Mouse (Mus musculus): Measurements from ENCODE around the gene Olfr309.
"Not testable (repeated sequence)": the region's sequence is repeated elsewhere in the genome, so short reads cannot be mapped to it uniquely, and the experiment has no call there.

Olfr309 gene

DNA sequence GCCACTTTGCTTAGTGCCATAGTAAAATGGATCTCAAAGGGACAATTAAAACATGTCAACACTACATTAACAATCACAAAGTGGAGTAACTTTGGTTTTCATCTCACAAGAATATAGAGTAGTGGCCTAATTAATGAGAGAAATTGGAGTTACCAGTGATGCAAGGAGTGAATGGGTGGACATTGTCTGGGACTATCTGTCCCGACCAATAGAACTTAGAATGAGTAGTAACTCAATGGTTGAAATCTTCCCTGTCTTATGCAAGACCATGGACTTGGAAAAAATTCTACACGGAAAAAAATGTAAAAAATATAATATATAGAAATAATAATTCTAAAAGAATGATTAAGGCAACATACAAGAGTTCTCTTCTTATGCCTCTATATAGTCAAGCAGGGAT, at the start of gene Olfr309:
Gene Olfr309, minus strand, starts transcription at position 101 of the 400 bp plus-strand sequence.
- DNase-seq (ENCODE audit: low spot score in 2 of 2) = no peak

DNA sequence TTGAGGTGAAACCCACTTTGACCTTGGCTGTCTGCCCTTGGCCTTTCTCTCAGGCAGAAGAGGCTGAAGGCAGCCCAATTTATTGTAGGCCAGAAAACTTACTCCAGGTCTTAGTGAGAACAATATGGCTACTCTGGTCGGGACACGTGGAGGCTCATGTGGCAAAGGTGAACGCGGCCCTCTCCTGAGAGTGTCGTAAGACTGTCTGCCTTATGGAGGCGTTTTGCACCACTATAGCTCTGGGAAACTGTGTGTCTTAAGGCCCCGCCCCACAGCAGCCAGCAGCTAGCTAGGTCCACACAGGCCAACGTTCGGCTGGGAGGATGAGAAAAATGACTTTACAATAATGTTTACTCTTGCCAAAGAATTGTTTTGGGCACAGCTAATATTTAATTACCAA, 32.8 kb upstream of the Olfr309 start:
- DNase-seq (ENCODE audit: low spot score in 2 of 2) = not testable (repeated sequence)

DNA sequence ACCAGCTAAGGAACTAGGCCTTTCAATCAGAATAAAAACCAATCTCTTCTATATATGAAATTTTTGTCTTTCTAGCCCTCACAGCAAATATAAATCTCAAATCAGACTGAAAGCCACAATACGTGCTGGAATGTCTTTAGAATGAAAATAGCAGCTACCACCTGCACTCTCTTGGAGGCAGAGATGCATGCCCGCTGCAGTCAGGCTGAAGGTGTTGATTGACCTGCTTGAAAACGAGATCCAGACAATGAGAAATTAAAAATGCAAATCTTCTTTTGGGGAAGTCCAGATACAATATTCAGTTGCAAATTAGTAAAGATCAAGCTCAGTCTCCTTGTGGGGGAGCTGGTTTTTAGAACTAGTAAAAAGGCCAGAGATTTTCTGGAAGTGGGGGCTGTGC, 30.7 kb upstream of the Olfr309 start:
- no peak for DNase-seq (ENCODE audit: low spot score in 2 of 2)

DNA sequence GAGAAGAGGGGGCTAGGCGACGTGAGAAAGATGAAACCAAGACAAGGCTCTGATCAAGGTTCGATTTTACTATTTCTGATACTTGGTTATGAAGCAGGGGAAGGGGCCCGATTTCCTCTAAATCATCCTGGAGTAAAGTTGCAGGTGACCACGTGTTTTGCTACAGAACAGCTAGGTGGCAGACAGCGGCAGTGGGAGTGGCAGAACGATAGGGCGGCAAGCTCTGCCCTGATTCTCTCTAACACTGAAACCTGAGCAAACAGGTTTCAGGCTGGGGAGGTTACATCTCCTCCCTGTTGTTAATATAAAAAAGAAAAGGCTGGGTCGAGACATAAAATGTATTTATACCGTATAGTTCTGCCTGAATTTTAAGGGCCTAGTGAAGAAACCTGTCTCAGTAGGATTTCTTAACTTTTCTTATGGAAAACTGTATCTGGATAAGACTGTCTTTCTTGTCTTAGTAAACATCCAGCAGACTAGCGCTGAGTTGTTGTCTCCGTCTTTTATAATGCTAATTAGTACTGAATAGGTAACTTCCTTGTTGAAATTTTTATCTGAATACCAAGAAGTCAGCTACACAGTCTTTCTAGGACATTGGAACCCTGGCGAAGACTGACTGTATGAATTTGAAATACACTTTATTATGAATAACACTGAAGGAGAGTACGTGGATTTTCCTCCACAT, 29.5 kb upstream of the Olfr309 start:
- no peak for DNase-seq (ENCODE audit: low spot score in 2 of 2)

DNA sequence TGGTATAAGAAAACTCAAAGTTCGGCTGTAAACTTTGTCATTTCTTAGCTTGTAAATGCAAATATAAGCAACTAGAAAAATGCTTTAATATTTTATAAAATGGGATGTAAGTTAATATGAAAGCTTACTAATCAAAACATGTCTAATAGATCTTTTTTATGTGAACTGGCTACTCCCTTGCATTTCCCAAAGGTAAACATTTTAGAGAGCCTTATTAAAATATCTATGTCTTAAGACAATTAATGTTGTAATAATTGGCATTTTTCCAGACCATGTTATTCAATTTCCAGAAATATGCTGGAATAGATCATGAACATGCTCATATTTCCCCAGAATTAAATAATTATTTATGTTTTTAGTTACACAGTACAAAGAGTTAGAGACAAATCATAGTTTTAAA, 24.0 kb upstream of the Olfr309 start, which contains the start of gene Olfr307:
Gene Olfr307, minus strand, starts transcription at position 101 of the 400 bp plus-strand sequence.
- DNase-seq (ENCODE audit: low spot score in 2 of 2) = no peak

DNA sequence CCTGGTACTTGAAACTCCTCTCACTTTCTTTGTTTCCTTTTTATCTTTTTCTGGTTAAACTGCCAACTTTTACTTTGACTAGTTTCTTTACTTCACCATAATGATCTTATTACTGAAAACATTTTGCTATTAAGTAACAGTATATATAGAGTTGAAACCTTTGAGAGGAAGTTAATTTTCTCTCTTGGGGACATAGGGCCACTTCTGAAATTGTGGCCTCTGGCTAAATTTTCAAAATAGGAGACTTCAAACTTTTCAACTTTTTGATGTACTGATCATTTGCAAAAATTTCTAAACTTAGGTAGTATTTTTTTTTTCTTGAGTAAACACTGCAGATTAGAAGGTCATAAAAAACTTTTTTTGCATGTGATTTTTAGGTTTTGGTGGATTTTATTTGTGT, 12.0 kb upstream of the Olfr309 start, which contains the start of gene Olfr308:
Gene Olfr308, minus strand, starts transcription at position 101 of the 400 bp plus-strand sequence.
- no peak for DNase-seq (ENCODE audit: low spot score in 2 of 2)

DNA sequence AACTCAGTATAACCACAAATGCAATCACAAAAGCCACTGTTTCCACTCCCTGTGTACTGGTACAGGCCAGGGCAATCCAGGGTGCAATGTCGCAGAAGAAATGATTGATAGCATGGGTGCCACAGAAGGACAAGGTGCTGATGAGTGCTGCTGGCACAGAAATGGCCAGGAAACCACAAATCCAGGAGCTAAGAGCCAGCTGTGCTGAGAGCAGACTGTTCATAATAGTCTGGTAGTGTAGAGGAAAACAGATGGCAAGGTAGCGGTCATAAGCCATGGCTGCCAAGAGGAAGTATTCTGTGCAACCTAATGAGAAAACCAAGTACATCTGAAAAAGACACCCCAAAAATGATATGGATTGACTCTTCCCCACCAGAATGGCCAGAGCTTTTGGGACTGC, 7.8 kb upstream of the Olfr309 start:
- DNase-seq (ENCODE audit: low spot score in 2 of 2) = no peak

DNA sequence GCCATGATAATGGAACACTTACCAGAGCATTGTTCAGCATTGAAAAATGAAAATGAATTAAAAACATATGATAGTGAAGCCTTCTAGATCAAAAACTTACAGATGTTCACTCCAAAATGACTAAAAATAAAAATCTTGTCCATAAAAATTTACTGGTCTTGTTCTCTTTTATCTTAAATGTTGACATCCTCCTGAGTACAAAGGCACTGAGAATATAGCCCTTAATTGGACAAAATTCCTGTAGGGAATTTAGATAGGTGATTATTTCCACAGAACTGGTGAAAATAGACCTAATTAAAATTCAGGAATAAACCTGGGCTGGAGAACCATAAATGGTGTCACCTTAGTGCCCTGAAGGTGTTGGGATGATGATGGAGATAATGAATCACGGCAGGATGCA, 36.4 kb downstream of the Olfr309 start, which contains the start of gene Olfr310:
Gene Olfr310, minus strand, starts transcription at position 101 of the 400 bp plus-strand sequence.
- DNase-seq (ENCODE audit: low spot score in 2 of 2) = no peak
